Mouse (Mus musculus) testis, adult 2 months (tissue): ENCODE results near the gene Rxfp4. TPM values are rescaled to one million over a fixed set of nuclear protein-coding genes. Genes with fewer than 3 reads are reported as not detected.

Experiments used
- H3K27ac ChIP-seq: fragments of 200-500 bp; 2 replicates; pipeline ENCODE4 v1.5.1; 2012; ENCODE audit warnings: low read depth, low read length; ENCODE audit not compliant: control insufficient read depth, insufficient read depth
- H3K27me3 ChIP-seq: fragments of 200-500 bp; 2 replicates; pipeline ENCODE4 v1.6.1; 2012; ENCODE audit warnings: mild to moderate bottlenecking, low read length, moderate library complexity; ENCODE audit not compliant: control insufficient read depth, insufficient read depth
- H3K36me3 ChIP-seq: fragments of 200-500 bp; 2 replicates; pipeline ENCODE4 v1.6.1; 2012; ENCODE audit warnings: mild to moderate bottlenecking, low read length; ENCODE audit not compliant: control insufficient read depth, insufficient read depth
- H3K4me1 ChIP-seq: fragments of 200-500 bp; 2 replicates; pipeline ENCODE4 v1.6.1; 2012; ENCODE audit warnings: low read length; ENCODE audit not compliant: control insufficient read depth, insufficient read depth
- H3K4me3 ChIP-seq: fragments of 200-500 bp; 2 replicates; pipeline ENCODE4 v1.5.1; 2012; ENCODE audit warnings: low read depth, mild to moderate bottlenecking, low read length, moderate library complexity, mixed read lengths; ENCODE audit not compliant: control insufficient read depth
- CTCF ChIP-seq: fragments of 200-500 bp; IDR thresholded peaks from 2 replicates; pipeline ENCODE4 v1.5.1; 2012; ENCODE audit warnings: low read depth, mild to moderate bottlenecking, inconsistent platforms, low read length, moderate library complexity; ENCODE audit not compliant: control insufficient read depth, insufficient read depth, insufficient replicate concordance
- POLR2A ChIP-seq: fragments of 200-500 bp; IDR thresholded peaks from 2 replicates; pipeline ENCODE4 v1.6.1; 2012; ENCODE audit warnings: low read depth, mild to moderate bottlenecking, inconsistent platforms, low read length, moderate library complexity; ENCODE audit not compliant: control insufficient read depth
- polyA plus RNA-seq: library from polyadenylated mRNA; depleted of rRNA; stranded (reverse); fragments of >200 nt; gene quantifications from 2 replicates; pipeline ENCODE4 v1.2.3, GENCODE M21; 2012

Rxfp4 gene
- polyA plus RNA-seq, 1 experiment, result not detected

DNA sequence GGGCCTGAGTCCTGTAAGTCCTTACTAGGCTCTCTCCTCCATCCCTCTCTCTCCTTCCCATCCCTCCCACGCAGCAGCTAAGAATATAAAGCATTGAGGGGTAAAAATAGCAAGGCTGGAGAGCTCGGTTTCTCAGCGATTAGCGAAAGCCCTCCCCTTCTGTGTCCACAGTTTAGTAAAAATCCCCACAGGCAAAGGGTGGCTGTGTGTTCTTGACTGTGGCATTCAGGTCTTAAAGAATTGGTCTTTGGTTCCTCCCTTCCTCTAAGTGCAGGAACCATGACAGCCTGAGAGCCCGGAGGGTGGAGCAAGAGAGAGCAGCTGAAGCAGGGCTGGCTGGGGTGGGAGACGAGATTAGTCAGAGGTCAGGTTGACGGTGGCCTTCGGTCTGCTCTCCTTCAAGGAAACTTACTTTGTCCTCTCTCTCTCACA lies 16.4 kb downstream of the Rxfp4 start:
- TF ChIP-seq POLR2A (no peak), CTCF (no peak)
- Histone ChIP-seq H3K4me3 (no peak overlapping the region), H3K36me3 (no peaks in the 10 kb centered on the region), H3K4me1 (no peaks in the 10 kb centered on the region), H3K27me3 (no peaks in the 10 kb centered on the region), H3K27ac (no peak overlapping the region)

DNA sequence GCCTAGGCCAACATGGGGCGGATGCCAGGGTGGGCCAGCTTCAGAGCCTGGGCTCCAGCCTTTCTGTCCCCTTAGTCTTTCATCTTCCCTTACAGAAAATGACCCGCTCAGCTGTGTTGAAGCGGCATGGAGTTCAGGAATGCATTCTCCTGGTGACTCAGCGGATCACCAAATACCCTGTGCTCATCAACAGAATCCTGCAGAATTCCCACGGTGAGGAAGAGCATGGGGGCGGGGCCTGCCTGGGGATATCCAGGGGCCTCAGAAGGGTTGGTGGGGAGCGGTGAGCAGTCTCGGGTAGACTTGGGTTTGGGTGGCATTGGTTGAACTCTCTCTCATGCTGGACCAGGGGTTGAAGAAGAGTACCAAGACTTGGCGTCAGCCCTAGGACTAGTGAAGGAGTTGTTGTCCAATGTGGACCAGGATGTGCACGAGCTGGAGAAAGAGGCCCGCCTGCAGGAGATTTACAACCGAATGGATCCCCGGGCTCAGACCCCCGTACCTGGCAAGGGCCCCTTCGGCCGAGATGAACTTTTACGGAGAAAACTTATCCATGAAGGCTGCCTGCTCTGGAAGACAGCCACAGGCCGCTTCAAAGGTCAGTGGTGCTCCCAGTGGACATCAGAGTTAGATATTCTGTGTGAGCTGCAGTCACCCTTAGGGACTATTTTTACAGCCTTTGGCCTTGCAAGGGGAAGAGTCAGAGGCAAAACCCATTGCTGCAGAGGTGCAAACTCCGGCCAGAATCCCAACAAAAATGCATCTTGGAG lies 17.3 kb downstream of the Rxfp4 start:
- TF ChIP-seq POLR2A (no peak), CTCF (no peak)
- H3K36me3 ChIP-seq, result no peaks in the 10 kb centered on the region

DNA sequence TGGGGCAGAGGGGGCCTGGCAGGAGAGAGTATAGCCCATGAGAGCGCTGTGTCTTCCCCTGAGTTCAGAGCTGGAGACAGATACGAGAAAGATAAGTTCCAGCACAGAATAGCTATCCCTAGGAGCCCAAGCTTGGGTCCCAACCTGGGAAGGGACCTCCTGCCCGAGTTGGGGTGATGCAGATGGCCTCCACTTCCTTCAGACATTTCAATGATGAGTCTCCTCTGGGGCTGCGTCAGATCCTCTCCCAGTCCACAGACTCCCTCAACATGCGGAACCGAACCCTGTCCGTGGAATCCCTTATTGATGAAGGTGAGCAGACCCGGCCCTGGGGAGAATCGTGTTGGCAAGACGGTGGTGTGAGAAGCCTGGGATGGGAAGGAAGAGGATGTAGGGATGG lies 19.9 kb downstream of the Rxfp4 start:
- no peaks in the 10 kb centered on the region for H3K27me3 ChIP-seq
- 0 out of 2 replicates have a peak, but pooled peaks cover 2% of the 10 kb centered on the region for H3K4me1 ChIP-seq
- H3K36me3 ChIP-seq, result no peaks in the 10 kb centered on the region
- H3K27ac ChIP-seq, result no peak overlapping the region
- H3K4me3 ChIP-seq, result no peak overlapping the region
- TF ChIP-seq CTCF, result no peak
- no peak for TF ChIP-seq POLR2A

More for the DNA sequence above, 17.3 kb downstream of the Rxfp4 start:
- no peak overlapping the region for H3K27ac ChIP-seq
- H3K27me3 ChIP-seq, result no peaks in the 10 kb centered on the region
- no peaks in the 10 kb centered on the region for H3K4me1 ChIP-seq
- no peak overlapping the region for H3K4me3 ChIP-seq

DNA sequence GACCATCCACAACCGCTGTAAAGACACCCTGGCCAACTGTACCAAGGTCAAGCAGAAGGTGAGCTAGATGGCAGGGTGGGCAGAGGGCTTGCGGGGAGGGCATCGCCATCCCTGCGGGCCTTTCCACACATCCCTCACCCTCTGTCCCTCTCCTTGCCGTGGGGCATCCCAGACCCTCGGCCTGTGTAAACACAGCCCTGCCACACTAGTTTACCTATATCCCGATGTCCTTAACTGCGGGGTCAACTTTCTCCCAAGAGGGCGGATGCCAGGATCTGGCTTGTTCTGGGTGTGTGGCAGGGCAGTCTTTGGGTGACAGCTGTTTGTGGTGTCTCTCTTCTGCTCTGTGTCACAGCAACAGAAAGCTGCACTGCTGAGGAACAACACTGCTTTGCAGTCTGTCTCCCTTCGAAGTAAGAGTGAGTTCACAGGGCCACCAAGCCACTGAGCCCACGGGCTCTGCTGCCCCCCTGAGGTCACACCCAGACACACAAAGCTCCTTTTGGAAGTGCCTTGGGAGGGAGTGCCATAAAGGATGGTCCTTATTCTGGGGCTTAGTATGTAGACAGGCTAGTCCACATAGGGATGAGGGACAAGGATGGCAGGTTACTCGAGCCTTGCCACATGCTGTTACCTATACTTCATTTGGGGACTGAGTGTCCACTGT lies 20.9 kb downstream of the Rxfp4 start:
- Histone ChIP-seq H3K36me3 (no peaks in the 10 kb centered on the region), H3K4me1 (0 out of 2 replicates have a peak, but pooled peaks cover 2% of the 10 kb centered on the region), H3K4me3 (no peak overlapping the region), H3K27ac (no peak overlapping the region), H3K27me3 (no peaks in the 10 kb centered on the region)
- TF ChIP-seq CTCF, result peak; percentile 46; the same call in 1 of the 2 replicates
- no peak for TF ChIP-seq POLR2A

DNA sequence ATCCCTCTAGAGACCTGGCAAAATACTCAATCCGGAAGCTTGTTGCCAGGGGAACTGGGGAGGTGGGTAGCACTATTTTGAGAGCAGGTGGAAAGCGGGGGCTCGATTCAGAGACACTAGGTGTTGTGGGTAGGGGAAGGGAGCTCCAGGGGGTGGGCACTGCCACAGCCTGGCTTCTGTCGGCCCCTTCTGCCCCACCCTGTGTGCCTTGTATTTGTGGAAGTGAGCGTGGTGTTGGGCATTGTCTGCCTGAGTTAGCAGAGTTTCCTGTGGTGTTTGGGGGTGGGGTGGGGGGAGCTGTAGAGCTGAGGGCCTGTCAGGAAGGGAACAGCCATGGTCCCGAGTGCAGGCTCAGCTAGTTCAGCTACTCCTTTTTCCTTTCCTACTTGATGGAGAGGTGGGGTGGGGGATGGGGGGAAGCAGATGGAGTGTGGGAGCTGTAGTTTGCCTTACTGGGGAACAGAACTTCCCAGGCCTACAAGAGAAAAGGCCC lies 22.0 kb downstream of the Rxfp4 start:
- Histone ChIP-seq H3K4me3 (no peak overlapping the region), H3K4me1 (0 out of 2 replicates have a peak, but pooled peaks cover 2% of the 10 kb centered on the region), H3K36me3 (no peaks in the 10 kb centered on the region), H3K27me3 (no peaks in the 10 kb centered on the region), H3K27ac (no peak overlapping the region)
- TF ChIP-seq POLR2A, result no peak
- no peak for TF ChIP-seq CTCF

DNA sequence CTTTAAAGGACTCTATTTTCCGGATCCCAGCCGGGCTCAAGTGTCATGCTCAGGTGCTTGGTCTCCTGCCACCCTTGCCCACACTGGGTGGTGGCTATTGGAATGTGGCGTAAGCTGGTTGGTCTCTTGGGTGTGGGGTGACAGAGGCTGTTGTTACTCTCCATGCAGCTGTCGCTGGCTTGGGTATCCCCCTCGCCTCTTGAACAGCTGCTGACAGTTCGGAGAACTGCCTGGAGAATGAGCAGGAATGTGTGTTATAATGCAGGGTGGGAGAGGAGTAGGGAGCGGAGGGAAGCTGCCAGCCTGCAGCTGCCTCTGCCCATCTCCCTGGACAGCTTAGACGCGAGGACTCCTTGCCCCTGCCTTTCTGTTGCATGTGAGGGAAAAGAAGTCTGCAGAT lies 22.9 kb downstream of the Rxfp4 start:
- Histone ChIP-seq H3K4me3 (no peak overlapping the region), H3K4me1 (0 out of 2 replicates have a peak, but pooled peaks cover 2% of the 10 kb centered on the region), H3K27me3 (no peaks in the 10 kb centered on the region), H3K36me3 (no peaks in the 10 kb centered on the region), H3K27ac (no peak overlapping the region)
- no peak for TF ChIP-seq POLR2A
- TF ChIP-seq CTCF, result no peak

DNA sequence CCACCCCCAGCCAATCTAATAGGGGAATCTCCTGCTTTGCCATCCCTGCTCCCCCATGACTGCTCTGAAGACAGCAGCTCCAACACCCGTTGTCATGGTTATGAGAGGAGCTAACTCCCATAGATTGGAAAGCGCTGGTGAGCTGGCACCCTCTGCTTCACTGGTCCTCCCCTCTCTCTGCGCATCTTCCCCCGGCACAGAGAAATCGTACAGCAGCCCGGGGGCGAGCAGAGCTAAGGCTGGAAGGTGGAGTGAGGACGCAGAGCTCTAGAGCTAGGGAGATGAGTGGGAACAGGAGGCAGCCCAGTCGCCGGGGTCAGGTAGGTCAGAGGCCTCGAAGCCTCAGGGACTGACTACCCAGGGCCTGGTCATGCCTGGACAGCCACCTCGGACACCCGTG lies 23.7 kb downstream of the Rxfp4 start:
- TF ChIP-seq CTCF (no peak), POLR2A (no peak)
- Histone ChIP-seq H3K36me3 (no peaks in the 10 kb centered on the region), H3K4me3 (no peak overlapping the region), H3K27ac (no peak overlapping the region), H3K4me1 (peaks cover 2% of the 10 kb centered on the region; the same call in 1 of the 2 replicates), H3K27me3 (no peaks in the 10 kb centered on the region)
